Mouse (Mus musculus) cortical plate, adult 2 months (tissue): Measurements from ENCODE around the gene Cul4a.

Source experiments
- CTCF ChIP-seq: fragments of 200-500 bp; IDR thresholded peaks from 2 replicates; pipeline ENCODE4 v1.5.1; 2011; ENCODE audit warnings: mild to moderate bottlenecking, control low read depth, low read length; ENCODE audit not compliant: insufficient read depth; ENCODE audit errors: extremely low read depth
- POLR2A ChIP-seq: fragments of 200-500 bp; IDR thresholded peaks from 2 replicates; pipeline ENCODE4 v1.6.1; 2011; ENCODE audit warnings: mild to moderate bottlenecking, low read length, control low read depth; ENCODE audit not compliant: insufficient read depth; ENCODE audit errors: extremely low read depth

DNA sequence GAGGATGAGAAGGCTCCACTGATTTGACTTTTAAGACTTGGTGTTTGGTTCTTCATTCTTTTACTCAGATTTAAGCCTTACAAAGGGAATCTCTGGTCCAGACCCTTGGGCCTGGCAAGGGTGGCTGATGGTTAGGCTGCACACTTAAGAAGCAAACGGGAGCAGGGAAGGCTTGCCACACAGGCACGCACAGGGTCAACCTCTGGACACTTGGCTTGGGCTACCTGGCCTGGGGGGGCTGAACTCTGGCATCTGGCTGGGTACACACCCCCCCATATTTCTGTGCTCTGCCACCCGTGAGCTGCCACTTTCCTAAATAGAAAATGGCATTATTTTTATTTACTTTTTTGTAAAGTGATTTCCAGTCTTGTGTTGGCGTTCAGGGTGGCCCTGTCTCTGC, 69.4 kb downstream of the Cul4a start:
- TF ChIP-seq CTCF (no peak), POLR2A (no peak)
